Mouse (Mus musculus) Patski (cell line): ENCODE measurements around the gene Rnf151. TPM values are rescaled to one million over a fixed set of nuclear protein-coding genes. Genes with fewer than 3 reads are reported as not detected.

Experiments used
- ATAC-seq: fragments of 100-300 bp; one replicate; pipeline ENCODE4 v1.8.0; 2021
- CTCF ChIA-PET: fragments of 350-600 bp; sonication (Branson Sonifier 250); formaldehyde crosslinking; loops from one replicate; lab custom pipeline; 2022; ENCODE audit warnings: inconsistent platforms; lab: Charles Lee
- POLR2A ChIA-PET: fragments of 350-600 bp; sonication (Branson Sonifier 250); formaldehyde crosslinking; loops from one replicate; lab custom pipeline; 2022; ENCODE audit warnings: antibody characterized with exemption, inconsistent platforms; lab: Charles Lee
- DNase-seq: peaks from one replicate; pipeline ENCODE4 v3.0.0-alpha.2; 2011; ENCODE audit warnings: low read depth, low spot score
- H3K27me3 ChIP-seq: fragments of 371-371 bp; one replicate; pipeline ENCODE4 v1.5.1; 2021
- CTCF ChIP-seq: fragments of 100-300 bp; IDR thresholded peaks from one replicate; pipeline ENCODE4 v1.5.1; 2021
- in situ Hi-C: fragments of 300-500 bp; cut with MboI; formaldehyde crosslinking; loops from 3 replicates; pipeline ENCODE4 v1.11.1; 2018; ENCODE audit warnings: low pct_unique_long_range_greater_than_20kb, mixed read lengths
- polyA plus RNA-seq: library from polyadenylated mRNA; unstranded; gene quantifications from one replicate; pipeline ENCODE4 v1.2.3, GENCODE M21; 2021

Rnf151 gene
- polyA plus RNA-seq, 1 experiment from 2014 or later: 0.08 TPM

GRCm38 (mm10) chr17:24745526-24746497 is 27.9 kb upstream of the Rnf151 start:
- no peaks in the 10 kb centered on the region for H3K27me3 ChIP-seq
- TF ChIP-seq CTCF: peak; percentile 95
- POLR2A ChIA-PET: interaction anchor here (0.8 kb wide), 1 partner anchor 75 kb away, joined by 3 read pairs; no protein-coding TSS in a partner anchor
- DNase-seq (no peak), ATAC-seq (peak; percentile 57)
- in situ Hi-C loops: no loop called here
- CTCF ChIA-PET: interaction anchor here (0.8 to 1.9 kb wide), 17 partner anchors 9 to 136 kb away, joined by 3 to 22 read pairs (median 4); partner anchors contain the start of gene Hagh

GRCm38 (mm10) chr17:24744381-24744780 is 26.5 kb upstream of the Rnf151 start:
- in situ Hi-C loops: loop anchor here (5.0 kb wide), 1 partner anchor 73 kb away; no protein-coding TSS in a partner anchor
- POLR2A ChIA-PET: no interaction called here
- H3K27me3 ChIP-seq: no peaks in the 10 kb centered on the region
- CTCF ChIA-PET: no interaction called here
- DNase-seq: no peak
- no peak for TF ChIP-seq CTCF
- ATAC-seq: no peak

DNA sequence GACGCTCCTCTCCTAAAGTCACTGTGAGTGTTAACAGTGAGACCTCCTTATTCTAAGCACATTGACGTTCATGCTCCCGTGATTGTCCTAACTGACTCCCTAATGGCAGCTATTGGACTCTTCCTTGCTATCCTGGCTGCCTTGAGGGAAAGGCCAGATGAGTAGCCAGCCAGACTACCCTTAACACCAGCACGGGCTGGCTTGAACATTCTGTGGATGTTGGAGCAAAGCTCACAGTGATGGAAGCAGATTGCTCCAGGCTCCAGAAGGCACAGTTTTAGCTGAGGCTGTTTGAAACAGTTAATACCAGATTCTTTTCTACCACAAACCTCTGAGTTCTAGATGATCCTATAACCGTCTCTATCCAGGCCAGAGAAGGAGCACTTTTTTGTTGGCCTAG is 26.0 kb upstream of the Rnf151 start:
- no peak for TF ChIP-seq CTCF
- ChIA-PET POLR2A (no interaction called here), CTCF (no interaction called here)
- in situ Hi-C loops: loop anchor here (5.0 kb wide), 1 partner anchor 73 kb away; no protein-coding TSS in a partner anchor
- no peaks in the 10 kb centered on the region for H3K27me3 ChIP-seq
- ATAC-seq (no peak), DNase-seq (no peak)

GRCm38 (mm10) chr17:24742307-24742706 is 24.4 kb upstream of the Rnf151 start:
- ChIA-PET POLR2A (no interaction called here), CTCF (interaction anchor here (1.3 to 1.6 kb wide), 2 partner anchors 9 to 76 kb away, joined by 4 to 5 read pairs; no protein-coding TSS in a partner anchor)
- ATAC-seq (no peak), DNase-seq (no peak)
- no peak for TF ChIP-seq CTCF
- H3K27me3 ChIP-seq: no peaks in the 10 kb centered on the region
- in situ Hi-C loops: loop anchor here (5.0 kb wide), 1 partner anchor 75 kb away; no protein-coding TSS in a partner anchor

DNA sequence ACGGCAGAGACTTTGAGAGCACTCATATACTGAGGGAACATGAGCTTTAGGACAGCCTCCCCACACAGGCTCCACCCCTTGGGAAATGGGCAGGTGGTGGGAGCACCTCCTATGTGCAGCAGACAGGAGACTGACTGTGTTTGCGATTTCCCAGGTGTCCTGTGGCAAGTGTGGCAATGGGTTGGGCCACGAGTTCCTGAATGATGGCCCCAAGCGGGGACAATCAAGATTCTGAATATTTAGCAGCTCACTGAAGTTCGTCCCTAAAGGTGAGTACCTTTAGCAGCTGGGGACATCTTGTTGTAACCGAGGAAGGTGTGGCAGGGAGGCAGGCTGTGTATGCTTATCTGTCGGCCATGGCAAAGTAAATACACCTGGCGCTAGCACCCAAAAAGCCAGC is 22.1 kb upstream of the Rnf151 start:
- in situ Hi-C loops: loop anchor here (5.0 kb wide), 1 partner anchor 77 kb away; no protein-coding TSS in a partner anchor
- DNase-seq (no peak), ATAC-seq (no peak)
- ChIA-PET POLR2A (no interaction called here), CTCF (no interaction called here)
- no peaks in the 10 kb centered on the region for H3K27me3 ChIP-seq
- TF ChIP-seq CTCF: no peak

DNA sequence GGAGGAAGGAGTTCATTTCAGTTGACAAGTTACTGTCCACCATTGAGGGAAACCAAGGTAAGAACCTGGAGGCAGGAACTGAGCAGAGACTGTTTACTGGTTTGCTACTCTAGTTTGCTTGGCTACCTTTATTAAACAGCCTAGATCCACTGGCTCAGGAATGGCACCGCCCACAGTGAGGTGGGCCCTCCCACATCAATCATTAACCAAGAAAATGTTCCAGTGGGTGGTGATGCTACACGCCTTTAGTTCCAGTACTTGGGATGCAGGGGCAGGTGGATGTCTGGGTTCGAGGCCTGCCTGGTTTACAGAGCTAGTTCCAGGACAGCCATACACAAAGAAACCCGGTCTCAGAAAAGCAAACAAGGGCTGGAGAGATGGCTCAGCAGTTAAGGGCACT is 20.4 kb upstream of the Rnf151 start:
- POLR2A ChIA-PET: no interaction called here
- in situ Hi-C loops: no loop called here
- ATAC-seq: no peak
- TF ChIP-seq CTCF: no peak
- H3K27me3 ChIP-seq: no peaks in the 10 kb centered on the region
- no peak for DNase-seq
- CTCF ChIA-PET: no interaction called here

GRCm38 (mm10) chr17:24737135-24737810 is 19.4 kb upstream of the Rnf151 start:
- in situ Hi-C loops: no loop called here
- H3K27me3 ChIP-seq: no peaks in the 10 kb centered on the region
- CTCF ChIA-PET: interaction anchor here (1.0 to 4.9 kb wide), 5 partner anchors 9 to 81 kb away, joined by 3 to 22 read pairs (median 4); partner anchors contain the start of genes Ndufb10 and Rpl3l
- ATAC-seq (peak; percentile 33), DNase-seq (no peak)
- POLR2A ChIA-PET: interaction anchor here (0.9 kb wide), 1 partner anchor 13 kb away, joined by 3 read pairs; the partner anchor contains the start of gene Ndufb10
- no peak for TF ChIP-seq CTCF

DNA sequence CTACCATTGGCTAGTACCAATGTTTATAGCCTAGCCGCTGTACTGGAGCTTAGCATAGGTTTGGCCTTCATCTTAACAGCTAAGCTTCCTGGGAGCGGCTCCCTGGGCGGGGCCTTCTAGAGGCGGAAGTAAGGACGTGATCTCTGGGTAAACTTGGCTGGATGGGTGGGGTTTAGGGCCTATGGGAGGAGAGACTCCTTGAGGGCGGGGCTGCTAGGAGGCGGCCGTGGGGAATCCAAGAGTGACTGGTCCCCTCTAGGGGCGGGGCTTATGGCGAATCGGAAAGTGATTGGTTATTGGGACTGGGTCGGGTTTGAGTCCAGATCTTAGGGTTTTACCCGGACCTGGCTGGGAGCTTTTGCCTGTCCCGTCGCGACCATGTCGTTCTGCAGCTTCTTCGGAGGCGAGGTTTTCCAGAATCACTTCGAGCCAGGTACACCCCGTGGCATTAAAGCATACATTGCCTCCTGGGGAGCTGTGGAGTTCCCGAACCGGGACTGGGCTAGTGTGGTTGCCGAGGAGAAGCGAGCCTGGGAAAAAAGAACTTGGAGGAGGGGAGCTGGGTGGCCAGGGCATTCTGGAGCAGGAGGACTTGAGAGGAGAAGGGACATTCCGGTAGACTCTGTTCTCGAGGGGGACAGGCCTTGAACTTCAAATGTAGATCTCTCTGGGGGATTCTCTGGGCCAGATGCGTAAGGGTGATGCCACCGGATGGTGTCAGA is 18.6 kb upstream of the Rnf151 start, which contains the start of gene Msrb1:
Msrb1 (plus strand) TSS at position 313 of the 722 bp plus-strand sequence.
- no peaks in the 10 kb centered on the region for H3K27me3 ChIP-seq
- ATAC-seq (peak; percentile 81), DNase-seq (peak; percentile 68)
- CTCF ChIA-PET: interaction anchor here (1.0 to 4.9 kb wide), 6 partner anchors 9 to 81 kb away, joined by 3 to 22 read pairs (median 4); partner anchors contain the start of genes Ndufb10 and Rpl3l
- no peak for TF ChIP-seq CTCF
- POLR2A ChIA-PET: interaction anchor here (0.9 to 1.2 kb wide), 2 partner anchors 12 to 15 kb away, joined by 3 read pairs; partner anchors contain the start of gene Ndufb10
- in situ Hi-C loops: no loop called here

GRCm38 (mm10) chr17:24735446-24735845 is 17.6 kb upstream of the Rnf151 start:
- no peak for TF ChIP-seq CTCF
- DNase-seq: no peak

More at GRCm38 (mm10) chr17:24735446-24735845, 17.6 kb upstream of the Rnf151 start:
- ATAC-seq: no peak
- ChIA-PET CTCF (interaction anchor here (1.1 to 4.9 kb wide), 2 partner anchors 11 to 81 kb away, joined by 3 to 22 read pairs; partner anchors contain the start of gene Ndufb10), POLR2A (interaction anchor here (1.2 kb wide), 1 partner anchor 14 kb away, joined by 3 read pairs; no protein-coding TSS in a partner anchor)
- in situ Hi-C loops: no loop called here
- H3K27me3 ChIP-seq: no peaks in the 10 kb centered on the region
